Mouse (Mus musculus) limb, embryonic 12.5 days (tissue): ENCODE measurements around the gene Scrn2. TPM values are rescaled to one million over a fixed set of nuclear protein-coding genes. Genes with fewer than 3 reads are reported as not detected.

ENCODE experiments used
- ATAC-seq: fragments of 200-750 bp; cut with Nextera tagmentation; 2 replicates; pipeline ENCODE4 v1.8.0; 2017; ENCODE audit warnings: low read depth, moderate TSS enrichment; ENCODE audit not compliant: insufficient number of reproducible peaks, insufficient read depth, low FRiP score, low TSS enrichment
- H3K27ac ChIP-seq: fragments of 300-500 bp; sonication (generic); 2 replicates; pipeline ENCODE4 v1.5.1; 2016; ENCODE audit warnings: mild to moderate bottlenecking, moderate library complexity
- H3K27me3 ChIP-seq: fragments of 300-500 bp; sonication (generic); 2 replicates; pipeline ENCODE4 v1.6.1; 2016; ENCODE audit warnings: mild to moderate bottlenecking, moderate library complexity
- H3K36me3 ChIP-seq: fragments of 300-500 bp; sonication (generic); 2 replicates; pipeline ENCODE4 v1.6.1; 2016; ENCODE audit warnings: mild to moderate bottlenecking, moderate library complexity
- H3K4me1 ChIP-seq: fragments of 300-500 bp; sonication (generic); replicated peaks from 2 replicates; pipeline ENCODE4 v1.6.1; 2016
- H3K4me2 ChIP-seq: fragments of 300-500 bp; sonication (generic); 2 replicates; pipeline ENCODE4 v1.6.1; 2016; ENCODE audit warnings: mild to moderate bottlenecking, moderate library complexity
- H3K4me3 ChIP-seq: fragments of 300-500 bp; sonication (generic); replicated peaks from 2 replicates; pipeline ENCODE4 v1.5.1; 2016; ENCODE audit warnings: mild to moderate bottlenecking
- H3K9ac ChIP-seq: fragments of 300-500 bp; sonication (generic); replicated peaks from 2 replicates; pipeline ENCODE4 v1.6.1; 2016; ENCODE audit warnings: mild to moderate bottlenecking, moderate library complexity
- H3K9me3 ChIP-seq: fragments of 300-500 bp; sonication (generic); 2 replicates; pipeline ENCODE4 v1.6.1; 2016; ENCODE audit warnings: mild to moderate bottlenecking, moderate library complexity
- WGBS: fragments of 180-500 bp; shearing (Covaris S2); methylation state at CpG from one replicate; pipeline ENCODE4 v1.1.7; 2016; 5-methylcytosine and 5-hydroxymethylcytosine counted together
- polyA plus RNA-seq: library from polyadenylated mRNA; unstranded; fragments of >200 nt; fragmentation: Nextera tagmentation; extraction: Ambion mirVana; gene quantifications from 2 replicates; pipeline ENCODE4 v1.2.1, GENCODE M21; 2016

Gene Scrn2
- polyA plus RNA-seq, 1 experiment from 2014 or later: 32.4 TPM

DNA sequence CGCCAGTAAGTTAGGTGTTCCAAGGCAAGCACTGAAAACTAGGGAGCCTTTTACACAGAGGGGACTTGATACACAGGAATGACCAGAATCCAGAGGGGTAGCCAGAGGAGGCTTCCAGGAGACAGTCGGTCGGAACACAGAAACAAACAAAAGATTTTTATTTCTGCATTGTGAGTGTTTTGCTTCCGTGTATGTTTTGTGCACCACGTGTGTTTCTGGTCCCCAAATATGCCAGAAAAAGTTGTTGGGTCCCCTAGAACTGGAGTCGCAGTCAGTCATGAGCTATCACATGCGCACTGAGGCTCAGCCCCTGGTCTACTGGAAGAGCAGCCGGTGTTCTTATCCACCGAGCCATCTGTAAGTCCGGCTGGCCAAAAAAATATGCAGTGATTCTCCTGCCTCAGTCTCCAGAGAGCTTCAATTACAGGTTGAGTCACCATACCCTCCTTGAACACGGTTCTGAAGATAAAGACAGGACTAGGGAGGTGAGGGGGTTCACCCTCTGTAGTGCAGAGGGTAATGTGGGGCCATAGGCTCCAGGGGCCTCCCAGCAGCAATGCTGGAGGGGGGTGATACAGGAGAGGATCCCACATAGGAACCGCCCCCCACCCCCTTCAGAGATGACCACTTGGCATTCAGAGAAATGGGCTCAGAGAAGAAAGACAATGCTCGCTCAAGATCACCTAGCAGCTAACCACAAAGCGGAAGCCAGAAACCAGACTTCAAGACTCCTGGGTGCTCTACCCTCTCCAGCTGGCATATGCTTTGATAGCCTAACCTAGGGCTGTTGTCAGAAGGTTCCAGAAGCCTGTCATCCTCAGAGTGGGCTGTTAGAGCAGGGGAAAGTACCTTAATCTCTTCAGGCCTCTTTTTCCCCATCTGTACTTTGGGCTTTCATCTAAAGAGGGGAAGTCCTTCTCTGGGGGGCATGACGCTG is 33.6 kb upstream of the Scrn2 start:
- no peak for ATAC-seq
- H3K4me2 ChIP-seq: no peak overlapping the region
- H3K36me3 ChIP-seq: no peaks in the 10 kb centered on the region
- no peak overlapping the region for H3K9ac ChIP-seq
- peaks cover 62% of the 10 kb centered on the region for H3K27me3 ChIP-seq
- no peaks in the 10 kb centered on the region for H3K9me3 ChIP-seq
- no peak overlapping the region for H3K4me3 ChIP-seq
- no peak overlapping the region for H3K27ac ChIP-seq
- WGBS: 83% methylated on average over 15 of the region's 15 CpGs
- peaks cover 16% of the 10 kb centered on the region for H3K4me1 ChIP-seq

DNA sequence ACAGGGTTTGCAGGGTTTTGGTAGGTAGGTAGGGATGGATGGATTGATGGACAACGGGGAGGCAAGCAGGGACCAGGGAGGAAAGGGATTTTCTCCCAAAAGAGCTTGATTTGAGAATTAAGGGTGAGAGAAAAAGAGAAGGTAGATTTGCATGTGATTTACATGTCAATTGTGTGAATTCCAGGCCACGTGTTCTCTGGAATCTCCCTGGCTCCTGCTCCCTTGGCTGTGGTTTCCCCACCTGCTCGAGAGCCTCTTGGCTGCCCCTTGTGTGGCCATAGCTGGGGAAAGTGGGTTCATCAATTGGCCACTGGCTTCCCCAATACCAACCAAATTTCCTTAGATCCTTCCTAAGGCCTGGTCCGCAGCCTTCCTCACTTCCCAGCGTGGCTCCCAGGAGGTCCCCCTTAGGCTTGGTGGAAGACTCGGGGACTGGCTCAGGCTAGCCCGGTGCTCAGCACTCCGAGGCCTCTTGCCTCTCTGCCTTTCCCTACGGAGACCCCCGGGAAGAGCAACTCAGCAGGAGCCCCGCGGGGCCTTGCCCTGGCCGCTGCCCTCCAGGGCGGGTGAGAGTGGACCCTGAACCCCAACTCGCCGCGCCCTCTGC is 32.9 kb upstream of the Scrn2 start:
- peak overlapping the region; percentile 60 for H3K9ac ChIP-seq
- peaks cover 62% of the 10 kb centered on the region for H3K27me3 ChIP-seq
- H3K4me3 ChIP-seq: peak overlapping the region; percentile 37
- 0 out of 2 replicates have a peak overlapping the region, but pooled peaks have one; percentile 30 for H3K27ac ChIP-seq
- H3K4me2 ChIP-seq: peak overlapping the region; percentile 66
- no peak for ATAC-seq
- 14% methylated on average over 17 of the region's 17 CpGs for WGBS
- H3K36me3 ChIP-seq: no peaks in the 10 kb centered on the region
- H3K4me1 ChIP-seq: peaks cover 16% of the 10 kb centered on the region
- no peaks in the 10 kb centered on the region for H3K9me3 ChIP-seq

DNA sequence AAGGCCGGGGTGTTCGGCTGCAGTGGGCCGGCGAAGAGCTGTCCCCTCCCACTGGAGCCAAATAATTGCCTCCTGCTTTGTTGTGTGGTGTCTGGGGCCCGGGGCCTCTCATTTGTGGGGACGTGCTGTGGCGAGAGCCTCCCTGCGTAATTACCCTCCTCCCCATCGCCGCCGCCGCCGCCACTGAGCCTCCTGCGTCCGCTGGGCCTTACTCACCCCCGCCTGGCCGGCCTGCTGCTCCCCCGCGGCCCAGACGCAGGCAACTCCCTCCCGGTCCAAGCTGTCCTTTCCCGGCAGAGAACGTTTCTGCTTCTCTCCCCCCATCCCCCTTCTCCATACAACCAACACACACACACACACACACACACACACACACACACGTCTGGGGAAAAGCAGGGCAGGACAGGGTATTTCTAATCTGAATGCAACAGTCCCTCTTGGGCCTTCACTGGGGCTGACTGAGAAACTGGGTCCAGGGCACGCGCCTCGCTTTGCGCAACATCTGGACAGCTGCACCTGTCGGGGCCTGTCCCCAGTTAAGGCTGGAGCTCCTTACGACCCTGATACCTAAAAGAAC is 32.3 kb upstream of the Scrn2 start:
- H3K9ac ChIP-seq: peak overlapping the region; percentile 60
- H3K9me3 ChIP-seq: no peaks in the 10 kb centered on the region
- ATAC-seq: peak; percentile 32; the same call in 1 of the 2 replicates
- peak overlapping the region; percentile 66 for H3K4me2 ChIP-seq
- peaks cover 16% of the 10 kb centered on the region for H3K4me1 ChIP-seq
- H3K27me3 ChIP-seq: peaks cover 59% of the 10 kb centered on the region
- H3K36me3 ChIP-seq: no peaks in the 10 kb centered on the region
- 2% methylated on average over 30 of the region's 30 CpGs for WGBS
- peak overlapping the region; percentile 30; the same call in 1 of the 2 replicates for H3K27ac ChIP-seq
- H3K4me3 ChIP-seq: peak overlapping the region; percentile 37

DNA sequence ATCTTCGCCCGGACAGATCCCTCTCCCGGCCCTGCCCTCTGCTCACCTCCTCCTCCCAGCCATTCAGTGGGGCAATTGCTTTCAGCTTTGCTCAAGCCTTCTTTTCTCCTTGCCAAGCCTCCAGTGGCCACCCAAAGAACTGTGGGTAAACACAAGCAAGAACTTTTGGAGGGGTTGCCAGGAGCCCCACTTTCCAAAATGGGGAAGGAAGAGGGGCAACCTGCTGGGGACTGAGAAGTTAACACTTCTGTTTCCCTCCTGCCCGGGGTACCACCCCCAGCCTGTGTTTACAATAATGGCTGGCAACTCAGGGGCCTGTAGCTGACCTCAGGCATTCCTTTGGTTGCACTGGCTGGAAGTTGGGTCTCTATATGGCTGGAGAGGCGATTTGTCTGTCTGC is 26.6 kb upstream of the Scrn2 start:
- ATAC-seq: no peak
- 41% methylated on average over 5 of the region's 5 CpGs for WGBS
- H3K27me3 ChIP-seq: peaks cover 38% of the 10 kb centered on the region

DNA sequence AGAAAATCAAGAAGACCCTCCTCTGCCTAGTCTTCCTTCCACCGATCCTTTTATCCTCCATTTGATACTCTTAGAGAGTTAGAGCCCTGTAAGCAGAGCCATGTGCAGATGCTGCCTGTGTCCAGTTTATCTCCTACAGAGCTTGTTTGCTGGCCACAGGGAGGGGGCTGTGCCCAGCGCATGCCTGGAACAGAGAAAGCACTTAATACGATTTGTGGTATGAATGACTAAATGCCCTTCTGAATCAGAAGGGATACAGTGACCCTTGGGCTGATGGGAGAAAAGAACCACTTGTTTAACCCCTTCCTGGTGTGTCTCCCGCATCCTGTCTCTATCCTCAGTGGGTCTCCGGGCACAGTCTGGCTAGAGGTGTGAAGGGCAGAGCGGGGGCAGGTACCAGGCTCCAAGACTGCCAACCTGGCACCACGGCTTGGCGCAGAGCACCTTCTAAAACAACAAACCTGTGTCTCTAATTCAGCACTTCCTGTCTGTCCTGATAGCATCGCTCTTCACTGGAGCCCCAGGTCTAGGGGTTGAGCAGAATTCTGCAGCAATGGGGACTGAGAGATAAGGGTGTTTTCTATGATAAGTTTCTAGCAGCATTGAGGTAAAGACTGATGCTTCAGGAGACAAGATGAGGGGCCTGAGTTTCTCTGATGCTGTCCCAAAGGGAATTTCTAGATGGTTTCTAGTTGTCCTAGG is 22.5 kb upstream of the Scrn2 start:
- ATAC-seq: no peak
- no peaks in the 10 kb centered on the region for H3K9me3 ChIP-seq
- H3K4me3 ChIP-seq: no peak overlapping the region
- peaks cover 42% of the 10 kb centered on the region for H3K27me3 ChIP-seq
- no peak overlapping the region for H3K4me2 ChIP-seq
- no peak overlapping the region for H3K9ac ChIP-seq
- H3K4me1 ChIP-seq: peaks cover 12% of the 10 kb centered on the region
- H3K27ac ChIP-seq: no peak overlapping the region
- H3K36me3 ChIP-seq: no peaks in the 10 kb centered on the region
- 69% methylated on average over 9 of the region's 9 CpGs for WGBS

More for the DNA sequence above, 26.6 kb upstream of the Scrn2 start:
- Histone ChIP-seq H3K9me3 (no peaks in the 10 kb centered on the region), H3K4me2 (no peak overlapping the region), H3K4me3 (no peak overlapping the region), H3K4me1 (peaks cover 7% of the 10 kb centered on the region), H3K27ac (no peak overlapping the region), H3K36me3 (no peaks in the 10 kb centered on the region), H3K9ac (no peak overlapping the region)

DNA sequence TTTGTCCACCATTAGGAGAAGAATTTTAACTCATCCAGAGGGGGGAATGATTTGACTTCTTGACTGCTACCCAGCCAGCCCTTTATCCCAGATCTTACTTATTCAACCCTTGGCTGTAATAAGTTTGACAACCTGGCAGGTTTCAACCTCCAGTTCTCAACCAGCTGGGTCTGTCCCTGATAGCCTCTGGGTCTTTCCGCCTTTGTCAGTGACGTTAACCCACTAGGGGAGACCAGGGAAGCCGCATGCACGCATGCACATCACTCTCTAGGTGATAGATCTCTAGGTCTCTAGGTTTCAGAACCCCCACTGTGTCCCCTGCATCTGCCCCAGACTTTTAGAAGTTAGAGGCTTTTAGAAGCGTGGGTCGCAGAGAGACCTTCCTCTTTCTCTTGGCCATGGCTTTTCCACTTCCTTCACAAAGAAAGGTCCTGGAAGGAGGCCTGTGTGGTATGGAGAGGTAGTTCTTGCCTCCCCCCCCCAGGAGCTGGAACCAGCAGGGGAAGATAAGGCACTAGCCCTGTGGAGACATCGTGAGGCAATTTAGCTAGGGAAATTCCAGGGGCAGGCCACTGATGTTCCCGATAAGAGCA is 20.4 kb upstream of the Scrn2 start:
- no peaks in the 10 kb centered on the region for H3K36me3 ChIP-seq
- H3K4me1 ChIP-seq: peaks cover 12% of the 10 kb centered on the region
- H3K4me3 ChIP-seq: no peak overlapping the region
- H3K27ac ChIP-seq: no peak overlapping the region
- peaks cover 58% of the 10 kb centered on the region for H3K27me3 ChIP-seq
- no peak for ATAC-seq
- no peak overlapping the region for H3K9ac ChIP-seq
- H3K9me3 ChIP-seq: no peaks in the 10 kb centered on the region
- no peak overlapping the region for H3K4me2 ChIP-seq
- WGBS: 46% methylated on average over 8 of the region's 8 CpGs

DNA sequence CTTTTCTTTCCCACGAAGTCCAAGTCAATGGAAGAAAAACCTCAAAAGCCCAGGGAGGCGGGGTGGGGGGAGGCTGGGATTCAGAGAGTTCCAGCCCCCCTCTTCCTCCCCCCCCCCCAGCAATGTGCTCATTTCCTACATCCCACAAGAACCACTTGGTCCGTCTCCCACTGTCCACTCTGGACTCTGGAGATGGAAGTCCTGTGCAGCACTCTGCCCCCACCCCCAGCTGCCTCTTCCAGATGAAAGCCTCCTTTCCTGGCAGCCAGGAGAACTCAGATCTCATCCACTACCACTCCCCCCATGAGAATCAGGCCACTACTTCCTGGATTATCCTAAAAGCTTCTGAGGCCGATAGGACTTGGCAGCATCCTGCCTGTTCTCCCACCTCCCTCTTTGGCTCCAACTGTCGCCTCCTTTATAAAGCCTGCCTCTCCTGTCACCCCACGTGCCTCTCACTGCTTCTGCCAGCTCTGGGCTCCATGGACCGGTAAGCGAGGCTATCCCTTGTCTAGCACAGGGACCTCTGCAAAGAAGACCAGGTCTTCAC is 16.5 kb upstream of the Scrn2 start, which contains the start of gene Sp6:
Sp6 (plus strand) TSS at position 274 of the 550 bp plus-strand sequence.
- WGBS: 26% methylated on average over 7 of the region's 8 CpGs
- H3K27ac ChIP-seq: no peak within 1 kb of the TSS
- H3K4me2 ChIP-seq: no peak within 1 kb of the TSS
- H3K4me3 ChIP-seq: no peak within 1 kb of the TSS
- H3K9ac ChIP-seq: no peak within 1 kb of the TSS; the same call in 1 of the 2 replicates
- H3K27me3 ChIP-seq: peaks cover 86% of the 10 kb centered on the region
- peaks cover 12% of the 10 kb centered on the region for H3K4me1 ChIP-seq
- ATAC-seq: no peak
- H3K36me3 ChIP-seq: no peaks in the 10 kb centered on the region
- H3K9me3 ChIP-seq: no peaks in the 10 kb centered on the region

DNA sequence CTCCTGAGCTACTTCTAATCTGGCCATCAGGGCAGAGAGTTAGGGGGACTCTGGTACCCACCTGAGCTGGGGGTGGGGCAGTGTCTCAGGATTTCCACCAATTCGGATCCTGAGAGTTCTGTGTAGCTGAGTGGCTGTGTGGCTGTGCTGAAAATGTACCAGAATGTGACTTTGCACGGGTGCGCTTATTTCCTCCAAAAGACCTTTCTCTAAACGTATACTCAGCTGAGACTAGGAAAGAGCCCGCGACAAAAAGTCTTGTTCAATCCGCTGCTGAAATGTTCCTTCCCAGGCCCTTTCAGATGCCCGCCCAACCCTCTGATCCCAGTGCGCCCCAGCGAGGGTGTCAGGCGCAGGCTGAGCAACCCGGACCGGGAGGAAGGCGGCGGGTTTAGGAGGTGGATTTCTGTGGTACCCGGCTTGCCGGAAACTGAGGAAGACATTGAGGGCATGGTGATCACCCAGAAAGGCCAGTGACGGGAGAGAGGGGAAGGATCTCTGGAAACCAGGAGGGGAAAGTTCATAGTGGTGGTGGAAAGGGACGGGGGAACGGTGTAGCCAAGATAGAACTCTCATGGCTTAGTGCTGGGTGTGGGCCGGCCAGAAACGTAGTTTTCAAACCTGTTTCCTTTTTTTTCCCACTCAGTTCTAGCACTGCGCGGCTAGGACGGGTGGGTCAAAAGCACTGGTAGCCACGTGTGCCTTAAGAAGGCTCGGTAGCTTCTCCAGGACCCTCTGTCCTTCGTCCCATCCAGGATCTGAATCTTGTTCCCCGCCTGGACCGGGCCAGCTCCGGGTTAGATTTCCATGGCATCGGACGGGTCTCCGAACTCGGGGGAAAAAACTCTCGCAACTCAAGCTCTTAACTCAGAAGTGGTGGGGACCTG is 11.8 kb upstream of the Scrn2 start:
- no peaks in the 10 kb centered on the region for H3K9me3 ChIP-seq
- peak overlapping the region; percentile 45 for H3K4me3 ChIP-seq
- peak overlapping the region; percentile 71 for H3K4me2 ChIP-seq
- H3K27me3 ChIP-seq: peaks cover 94% of the 10 kb centered on the region
- no peak overlapping the region for H3K9ac ChIP-seq
- H3K4me1 ChIP-seq: peaks cover 33% of the 10 kb centered on the region
- H3K36me3 ChIP-seq: no peaks in the 10 kb centered on the region
- WGBS: under 1% methylated on average over 36 of the region's 36 CpGs
- no peak for ATAC-seq
- H3K27ac ChIP-seq: no peak overlapping the region

DNA sequence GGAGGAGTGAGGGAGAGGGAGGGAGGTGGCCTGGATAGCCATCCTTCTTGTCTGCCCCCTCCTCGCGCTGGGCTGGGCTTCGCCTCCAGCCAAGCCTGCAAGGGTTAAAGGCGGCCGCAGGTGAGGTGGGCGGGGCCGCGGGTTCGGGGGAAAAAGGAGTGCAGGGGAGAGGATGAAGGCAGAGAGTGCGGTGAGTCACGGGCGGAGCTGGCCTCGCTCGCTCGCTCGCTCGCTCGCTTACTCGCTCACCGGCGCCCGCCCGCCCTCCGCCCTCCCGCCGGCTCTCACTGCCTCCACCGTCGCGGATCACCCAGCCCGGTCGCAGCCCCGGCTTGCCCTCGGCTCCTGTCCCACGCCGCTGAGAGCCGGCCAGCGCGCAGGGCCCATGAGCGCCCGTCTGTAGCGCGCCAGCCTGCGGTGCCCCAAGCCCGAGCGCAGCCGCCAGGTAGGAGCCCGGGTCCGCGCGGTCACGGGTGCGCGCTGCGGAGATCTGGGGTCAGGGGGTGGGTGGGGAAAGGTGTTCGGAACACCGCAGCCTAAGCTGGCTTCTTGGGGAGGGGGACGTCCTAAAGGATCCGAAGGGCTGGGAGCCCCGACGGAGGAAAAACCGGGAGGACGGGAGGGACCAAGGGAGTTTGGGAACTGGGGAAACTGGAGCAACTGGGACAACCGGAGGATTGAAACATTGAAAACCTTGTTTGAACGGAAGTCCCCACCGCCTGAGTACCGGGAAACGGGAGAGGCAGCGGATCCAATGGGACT is 11.0 kb upstream of the Scrn2 start:
- Histone ChIP-seq H3K27me3 (peaks cover 94% of the 10 kb centered on the region), H3K9ac (peak overlapping the region; percentile 55), H3K4me2 (peak overlapping the region; percentile 71), H3K36me3 (no peaks in the 10 kb centered on the region), H3K27ac (no peak overlapping the region), H3K4me1 (peaks cover 33% of the 10 kb centered on the region), H3K4me3 (peak overlapping the region; percentile 45), H3K9me3 (no peaks in the 10 kb centered on the region)
- ATAC-seq: no peak
- under 1% methylated on average over 68 of the region's 68 CpGs for WGBS
